Mouse (Mus musculus): ENCODE data around the gene Camk1d. TPM values are rescaled to one million over a fixed set of nuclear protein-coding genes. Genes with fewer than 3 reads are reported as not detected.
"Not testable (repeated sequence)": the region's sequence is repeated elsewhere in the genome, so short reads cannot be mapped to it uniquely, and the experiment has no call there.

Gene Camk1d
- polyA plus RNA-seq, 1 experiment from 2014 or later = 1.3 TPM

GRCm38 (mm10) chr2:5602044-5602443 is 112.3 kb downstream of the Camk1d start:
- no peak overlapping the region for H3K27ac ChIP-seq

GRCm38 (mm10) chr2:5601243-5601642 is 113.1 kb downstream of the Camk1d start:
- not testable (repeated sequence) for H3K9me3 ChIP-seq (replicated peaks); H3K4me2 ChIP-seq; H3K36me3 ChIP-seq; H3K27me3 ChIP-seq (replicated peaks); H3K4me3 ChIP-seq; H3K9ac ChIP-seq; H3K27ac ChIP-seq
- peaks cover 33% of the 10 kb centered on the region for H3K4me1 ChIP-seq
- ATAC-seq = peak; percentile 54; the same call in 1 of the 2 replicates
- 9% methylated on average over 2 of the region's 2 CpGs for WGBS (ENCODE audit: insufficient replicate concordance)

More at GRCm38 (mm10) chr2:5602044-5602443, 112.3 kb downstream of the Camk1d start:
- H3K4me1 ChIP-seq = peaks cover 26% of the 10 kb centered on the region; the same call in 1 of the 2 replicates
- no peak overlapping the region for H3K9ac ChIP-seq
- H3K4me3 ChIP-seq = no peak overlapping the region
- 0 out of 2 replicates have a peak, but pooled peaks have one; percentile 13 for ATAC-seq
- H3K4me2 ChIP-seq = no peak overlapping the region
- H3K27me3 ChIP-seq (replicated peaks) = peaks cover 4% of the 10 kb centered on the region; the same call in 1 of the 2 replicates
- WGBS (ENCODE audit: insufficient replicate concordance) = 73% methylated on average over 1 of the region's 1 CpGs
- H3K36me3 ChIP-seq = no peaks in the 10 kb centered on the region
- no peaks in the 10 kb centered on the region for H3K9me3 ChIP-seq (replicated peaks)

DNA sequence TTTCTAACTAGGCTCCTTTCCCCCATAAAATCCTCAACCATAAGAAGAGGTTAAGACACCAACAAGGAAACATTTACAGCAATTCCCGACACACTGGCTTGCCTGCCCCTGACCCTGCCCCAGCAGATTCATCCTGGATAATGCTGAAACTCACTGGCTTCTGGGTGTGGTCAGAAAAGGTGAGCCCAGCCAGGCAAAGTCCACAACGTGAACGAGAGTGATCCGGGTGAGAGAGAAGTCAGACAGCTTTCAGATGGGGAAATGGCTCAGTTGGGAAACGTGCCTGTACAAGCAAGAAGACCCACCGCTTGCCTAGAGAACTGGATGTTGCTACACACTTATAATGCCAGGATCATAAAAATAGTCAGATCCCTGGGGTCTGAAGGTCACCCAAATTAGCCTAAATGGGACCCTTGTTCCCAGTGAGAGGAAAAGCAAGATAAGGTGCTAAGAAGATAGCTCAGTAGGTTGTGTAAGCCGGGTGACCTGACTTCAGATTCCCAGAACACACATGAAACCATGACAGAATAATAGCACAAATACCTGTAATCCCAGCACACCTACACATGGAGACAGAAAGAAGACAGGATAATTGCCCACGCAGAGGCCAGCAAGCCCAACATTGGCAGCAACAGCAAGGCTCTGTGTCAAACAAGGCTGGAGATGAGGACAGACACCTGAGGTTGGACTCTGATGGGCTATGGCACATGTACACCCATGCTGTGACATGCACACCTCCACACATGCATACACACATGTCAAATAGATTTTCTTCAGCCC is 113.9 kb downstream of the Camk1d start:
- ATAC-seq = no peak
- H3K4me1 ChIP-seq = peaks cover 33% of the 10 kb centered on the region
- peaks cover 4% of the 10 kb centered on the region; the same call in 1 of the 2 replicates for H3K27me3 ChIP-seq (replicated peaks)
- H3K27ac ChIP-seq = no peak overlapping the region
- H3K4me3 ChIP-seq = no peak overlapping the region
- H3K9ac ChIP-seq = no peak overlapping the region
- no peak overlapping the region for H3K4me2 ChIP-seq
- 43% methylated on average over 8 of the region's 8 CpGs for WGBS (ENCODE audit: insufficient replicate concordance)
- H3K9me3 ChIP-seq (replicated peaks) = no peaks in the 10 kb centered on the region
- H3K36me3 ChIP-seq = no peaks in the 10 kb centered on the region

GRCm38 (mm10) chr2:5599713-5600112 is 114.6 kb downstream of the Camk1d start:
- no peak for ATAC-seq
- H3K27me3 ChIP-seq (replicated peaks) = peaks cover 4% of the 10 kb centered on the region; the same call in 1 of the 2 replicates
- H3K4me1 ChIP-seq = peaks cover 33% of the 10 kb centered on the region
- no peak overlapping the region for H3K4me3 ChIP-seq
- 15% methylated on average over 4 of the region's 4 CpGs for WGBS (ENCODE audit: insufficient replicate concordance)
- H3K9me3 ChIP-seq (replicated peaks) = no peaks in the 10 kb centered on the region
- H3K27ac ChIP-seq = no peak overlapping the region
- no peak overlapping the region for H3K4me2 ChIP-seq
- H3K9ac ChIP-seq = no peak overlapping the region
- H3K36me3 ChIP-seq = no peaks in the 10 kb centered on the region

DNA sequence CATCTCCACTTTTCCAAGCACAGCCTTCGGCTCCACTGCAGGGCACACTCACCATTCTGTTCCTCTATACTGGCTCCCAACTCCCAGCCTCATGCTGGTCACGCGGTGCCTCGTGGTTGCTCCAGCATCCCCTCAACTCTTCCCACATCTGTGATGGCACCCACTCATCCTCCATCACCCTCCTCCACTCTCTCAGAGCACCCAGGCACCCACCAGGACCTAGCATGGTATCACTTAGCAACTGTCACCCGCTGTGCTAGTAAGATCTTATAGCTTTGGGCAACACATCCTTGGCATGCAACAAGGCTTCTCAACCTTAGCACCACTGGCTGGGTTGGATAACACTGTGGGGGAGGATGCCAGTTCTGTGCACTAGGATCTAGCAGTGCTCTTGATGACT is 115.8 kb downstream of the Camk1d start:
- 76% methylated on average over 5 of the region's 5 CpGs for WGBS (ENCODE audit: insufficient replicate concordance)
- H3K27me3 ChIP-seq (replicated peaks) = peaks cover 4% of the 10 kb centered on the region; the same call in 1 of the 2 replicates
- ATAC-seq = no peak

DNA sequence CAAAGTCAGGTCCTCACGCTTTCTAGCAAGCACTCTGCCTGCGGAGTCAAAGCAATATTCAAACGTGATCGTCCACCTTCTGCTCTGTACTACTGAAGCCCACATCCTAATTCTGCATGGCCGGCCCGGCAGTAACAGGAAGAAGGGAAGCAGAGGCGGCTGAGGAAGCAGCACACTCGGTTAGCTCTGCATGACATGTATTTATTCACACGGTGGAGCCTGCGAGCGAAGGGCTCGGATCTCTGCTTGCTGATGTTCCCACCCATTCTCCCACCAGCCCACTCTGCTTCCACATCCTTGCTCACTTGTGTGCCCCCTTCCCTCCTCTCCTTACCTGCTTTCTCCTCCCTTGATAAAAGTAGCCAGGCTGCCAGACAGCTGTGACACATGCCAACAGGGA is 117.4 kb downstream of the Camk1d start:
- WGBS (ENCODE audit: insufficient replicate concordance) = 28% methylated on average over 12 of the region's 12 CpGs
- Histone ChIP-seq H3K36me3 (no peaks in the 10 kb centered on the region), H3K9ac (no peak overlapping the region), H3K27me3 (replicated peaks) (peaks cover 4% of the 10 kb centered on the region; the same call in 1 of the 2 replicates), H3K9me3 (replicated peaks) (no peaks in the 10 kb centered on the region), H3K27ac (no peak overlapping the region), H3K4me3 (no peak overlapping the region), H3K4me2 (no peak overlapping the region), H3K4me1 (peaks cover 31% of the 10 kb centered on the region)
- ATAC-seq = no peak

More for the DNA sequence above, 115.8 kb downstream of the Camk1d start:
- Histone ChIP-seq H3K4me3 (no peak overlapping the region), H3K27ac (no peak overlapping the region), H3K4me1 (peaks cover 33% of the 10 kb centered on the region), H3K9ac (no peak overlapping the region), H3K36me3 (no peaks in the 10 kb centered on the region), H3K9me3 (replicated peaks) (no peaks in the 10 kb centered on the region), H3K4me2 (no peak overlapping the region)

- WGBS (ENCODE audit: insufficient replicate concordance) = 75% methylated on average over 8 of the region's 8 CpGs
- no peak for ATAC-seq
- Histone ChIP-seq H3K4me1 (peaks cover 20% of the 10 kb centered on the region), H3K9me3 (replicated peaks) (no peaks in the 10 kb centered on the region), H3K36me3 (no peaks in the 10 kb centered on the region), H3K27ac (no peak overlapping the region), H3K4me3 (no peak overlapping the region), H3K9ac (no peak overlapping the region), H3K27me3 (replicated peaks) (peaks cover 4% of the 10 kb centered on the region; the same call in 1 of the 2 replicates), H3K4me2 (no peak overlapping the region)
Measured at GRCm38 (mm10) chr2:5595356-5596191, 118.7 kb downstream of the Camk1d start.

DNA sequence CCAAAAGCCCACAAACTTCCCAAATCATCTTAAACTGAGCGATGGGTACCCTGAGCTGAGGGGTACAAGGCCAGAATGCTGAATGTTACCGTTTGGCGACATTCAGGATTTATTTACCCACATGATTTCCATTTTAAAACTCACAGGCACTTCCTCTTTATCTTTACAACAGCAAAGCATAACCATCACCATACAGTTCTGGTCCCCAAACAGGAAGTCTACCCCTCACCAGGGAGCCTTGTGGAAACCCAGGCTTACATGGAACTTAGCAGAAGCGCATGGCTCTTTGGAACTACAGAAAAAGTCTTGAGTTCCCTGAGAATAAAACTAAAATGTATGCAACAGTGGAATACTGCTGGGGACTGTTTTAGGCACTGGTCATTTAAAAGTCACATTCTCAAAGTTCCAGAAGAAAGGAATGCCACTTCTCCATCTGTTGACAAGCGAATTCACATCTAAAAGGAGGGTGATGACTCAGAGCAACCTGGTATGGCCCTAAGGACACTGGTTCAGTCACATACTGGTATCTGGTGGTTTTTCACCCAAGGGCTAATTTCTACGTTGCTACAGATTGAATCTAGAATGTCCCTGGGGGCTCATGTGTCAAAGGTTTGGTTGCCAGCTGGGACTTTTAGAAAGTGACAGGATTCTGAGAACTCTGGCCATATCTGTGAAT is 121.7 kb downstream of the Camk1d start:
- H3K27ac ChIP-seq = no peak overlapping the region
- H3K9ac ChIP-seq = no peak overlapping the region
- H3K9me3 ChIP-seq (replicated peaks) = no peaks in the 10 kb centered on the region
- H3K36me3 ChIP-seq = no peaks in the 10 kb centered on the region
- H3K4me1 ChIP-seq = peaks cover 9% of the 10 kb centered on the region; the same call in 1 of the 2 replicates
- no peaks in the 10 kb centered on the region for H3K27me3 ChIP-seq (replicated peaks)
- H3K4me3 ChIP-seq = no peak overlapping the region
- no peak overlapping the region for H3K4me2 ChIP-seq
- WGBS (ENCODE audit: insufficient replicate concordance) = 54% methylated on average over 6 of the region's 6 CpGs
- ATAC-seq = no peak

GRCm38 (mm10) chr2:5590074-5590473 is 124.2 kb downstream of the Camk1d start:
- Histone ChIP-seq H3K36me3 (no peaks in the 10 kb centered on the region), H3K27me3 (replicated peaks) (no peaks in the 10 kb centered on the region), H3K4me1 (no peaks in the 10 kb centered on the region), H3K4me3 (no peak overlapping the region), H3K27ac (no peak overlapping the region), H3K9ac (no peak overlapping the region), H3K4me2 (no peak overlapping the region), H3K9me3 (replicated peaks) (no peaks in the 10 kb centered on the region)
- 50% methylated on average over 5 of the region's 5 CpGs for WGBS (ENCODE audit: insufficient replicate concordance)
- ATAC-seq = no peak

DNA sequence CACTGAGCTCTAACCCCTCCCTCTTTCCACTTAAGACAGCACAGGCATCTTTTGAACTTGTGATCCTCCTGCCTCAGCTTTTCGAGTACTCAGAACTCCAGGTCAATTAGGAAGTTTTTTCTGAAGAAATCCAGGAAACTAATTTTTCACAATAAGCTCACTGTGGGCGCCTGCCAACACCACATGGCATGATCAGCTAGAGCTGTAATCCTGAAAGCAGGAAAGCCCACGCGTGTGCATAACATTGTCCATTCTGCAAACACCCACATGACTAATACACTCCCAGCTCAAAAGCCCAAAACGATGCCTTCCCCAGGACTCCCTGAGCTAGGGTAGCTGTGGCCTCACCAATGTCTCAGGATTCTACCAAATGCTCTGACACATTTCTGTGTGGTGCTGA is 125.2 kb downstream of the Camk1d start:
- Histone ChIP-seq H3K4me1 (no peaks in the 10 kb centered on the region), H3K9me3 (replicated peaks) (no peaks in the 10 kb centered on the region), H3K27me3 (replicated peaks) (no peaks in the 10 kb centered on the region), H3K27ac (no peak overlapping the region), H3K9ac (no peak overlapping the region), H3K4me3 (no peak overlapping the region), H3K36me3 (no peaks in the 10 kb centered on the region), H3K4me2 (no peak overlapping the region)
- no peak for ATAC-seq
- 60% methylated on average over 5 of the region's 5 CpGs for WGBS (ENCODE audit: insufficient replicate concordance)

GRCm38 (mm10) chr2:5588329-5588982 is 125.9 kb downstream of the Camk1d start:
- H3K27me3 ChIP-seq (replicated peaks) = no peaks in the 10 kb centered on the region
- no peak overlapping the region for H3K9ac ChIP-seq
- no peaks in the 10 kb centered on the region for H3K4me1 ChIP-seq
- 79% methylated on average over 8 of the region's 8 CpGs for WGBS (ENCODE audit: insufficient replicate concordance)
- H3K27ac ChIP-seq = no peak overlapping the region
- no peak overlapping the region for H3K4me2 ChIP-seq
- H3K4me3 ChIP-seq = no peak overlapping the region
- H3K36me3 ChIP-seq = no peaks in the 10 kb centered on the region
- no peak for ATAC-seq
- H3K9me3 ChIP-seq (replicated peaks) = no peaks in the 10 kb centered on the region

All from liver, embryonic 12.5 days (tissue).